Mouse (Mus musculus): ENCODE measurements around the gene Fgfr2. TPM values are rescaled to one million over a fixed set of nuclear protein-coding genes. Genes with fewer than 3 reads are reported as not detected.

The Fgfr2 gene
- polyA plus RNA-seq, 1 experiment from 2014 or later: 93.4 TPM

GRCm38 (mm10) chr7:130278000-130278737, 2845.0 kb downstream of the Fgfr2 start:
- WGBS: 42% methylated on average over 11 of the region's 11 CpGs
- no peaks in the 10 kb centered on the region for H3K27me3 ChIP-seq (ENCODE audit: control insufficient read depth, insufficient read depth, low read length)
- no peaks in the 10 kb centered on the region for H3K9me3 ChIP-seq (replicated peaks; ENCODE audit: control insufficient read depth, low read length)
- H3K4me3 ChIP-seq (replicated peaks; ENCODE audit: low read length): no peak overlapping the region
- ATAC-seq (ENCODE audit: insufficient read depth, low FRiP score): 0 out of 2 replicates have a peak, but pooled peaks have one; percentile 14
- no peak overlapping the region for H3K9ac ChIP-seq (ENCODE audit: low read length)
- no peak overlapping the region for H3K27ac ChIP-seq (ENCODE audit: low read length)
- H3K4me1 ChIP-seq (ENCODE audit: control insufficient read depth, insufficient read depth, low read length): peaks cover 19% of the 10 kb centered on the region
- no peak overlapping the region for H3K4me2 ChIP-seq (ENCODE audit: low read depth, low read length)
- no peaks in the 10 kb centered on the region for H3K36me3 ChIP-seq (ENCODE audit: control insufficient read depth, insufficient read depth, low read length)

GRCm38 (mm10) chr7:130273265-130273664, 2849.9 kb downstream of the Fgfr2 start:
- Histone ChIP-seq H3K27ac (ENCODE audit: low read length) (no peak overlapping the region), H3K27me3 (ENCODE audit: control insufficient read depth, insufficient read depth, low read length) (no peaks in the 10 kb centered on the region), H3K4me1 (ENCODE audit: control insufficient read depth, insufficient read depth, low read length) (peaks cover 5% of the 10 kb centered on the region; the same call in 1 of the 2 replicates), H3K4me2 (ENCODE audit: low read depth, low read length) (no peak overlapping the region), H3K4me3 (replicated peaks; ENCODE audit: low read length) (no peak overlapping the region), H3K9ac (ENCODE audit: low read length) (0 out of 2 replicates have a peak overlapping the region, but pooled peaks have one; percentile 24), H3K9me3 (replicated peaks; ENCODE audit: control insufficient read depth, low read length) (no peaks in the 10 kb centered on the region), H3K36me3 (ENCODE audit: control insufficient read depth, insufficient read depth, low read length) (no peaks in the 10 kb centered on the region)
- WGBS: 13% methylated on average over 16 of the region's 16 CpGs
- ATAC-seq (ENCODE audit: insufficient read depth, low FRiP score): peak; percentile 56; the same call in 1 of the 2 replicates

- no peak overlapping the region for H3K4me3 ChIP-seq (replicated peaks; ENCODE audit: low read length)
- ATAC-seq (ENCODE audit: insufficient read depth, low FRiP score): no peak
Observed at GRCm38 (mm10) chr7:130270807-130271206, 2852.3 kb downstream of the Fgfr2 start.

GRCm38 (mm10) chr7:130269124-130269867, 2853.9 kb downstream of the Fgfr2 start:
- Histone ChIP-seq H3K9ac (ENCODE audit: low read length) (no peak overlapping the region), H3K4me1 (ENCODE audit: control insufficient read depth, insufficient read depth, low read length) (peaks cover 7% of the 10 kb centered on the region; the same call in 1 of the 2 replicates), H3K36me3 (ENCODE audit: control insufficient read depth, insufficient read depth, low read length) (no peaks in the 10 kb centered on the region), H3K4me3 (replicated peaks; ENCODE audit: low read length) (no peak overlapping the region), H3K27me3 (ENCODE audit: control insufficient read depth, insufficient read depth, low read length) (no peaks in the 10 kb centered on the region), H3K27ac (ENCODE audit: low read length) (no peak overlapping the region), H3K4me2 (ENCODE audit: low read depth, low read length) (no peak overlapping the region), H3K9me3 (replicated peaks; ENCODE audit: control insufficient read depth, low read length) (no peaks in the 10 kb centered on the region)
- 62% methylated on average over 16 of the region's 16 CpGs for WGBS
- ATAC-seq (ENCODE audit: insufficient read depth, low FRiP score): no peak

More at GRCm38 (mm10) chr7:130270807-130271206, 2852.3 kb downstream of the Fgfr2 start:
- Histone ChIP-seq H3K36me3 (ENCODE audit: control insufficient read depth, insufficient read depth, low read length) (no peaks in the 10 kb centered on the region), H3K27ac (ENCODE audit: low read length) (no peak overlapping the region), H3K27me3 (ENCODE audit: control insufficient read depth, insufficient read depth, low read length) (no peaks in the 10 kb centered on the region), H3K9ac (ENCODE audit: low read length) (no peak overlapping the region), H3K4me2 (ENCODE audit: low read depth, low read length) (no peak overlapping the region), H3K9me3 (replicated peaks; ENCODE audit: control insufficient read depth, low read length) (no peaks in the 10 kb centered on the region), H3K4me1 (ENCODE audit: control insufficient read depth, insufficient read depth, low read length) (peaks cover 7% of the 10 kb centered on the region; the same call in 1 of the 2 replicates)
- 87% methylated on average over 5 of the region's 5 CpGs for WGBS

GRCm38 (mm10) chr7:130267099-130267498, 2856.1 kb downstream of the Fgfr2 start:
- 39% methylated on average over 5 of the region's 5 CpGs for WGBS
- no peak overlapping the region for H3K4me3 ChIP-seq (replicated peaks; ENCODE audit: low read length)
- ATAC-seq (ENCODE audit: insufficient read depth, low FRiP score): no peak

GRCm38 (mm10) chr7:130266166-130266490, 2857.0 kb downstream of the Fgfr2 start:
- Histone ChIP-seq H3K27ac (ENCODE audit: low read length) (peak overlapping the region; percentile 95), H3K4me1 (ENCODE audit: control insufficient read depth, insufficient read depth, low read length) (peaks cover 19% of the 10 kb centered on the region; the same call in 1 of the 2 replicates), H3K36me3 (ENCODE audit: control insufficient read depth, insufficient read depth, low read length) (0 out of 2 replicates have a peak, but pooled peaks cover 1% of the 10 kb centered on the region), H3K9me3 (replicated peaks; ENCODE audit: control insufficient read depth, low read length) (no peaks in the 10 kb centered on the region), H3K27me3 (ENCODE audit: control insufficient read depth, insufficient read depth, low read length) (no peaks in the 10 kb centered on the region), H3K9ac (ENCODE audit: low read length) (peak overlapping the region; percentile 92), H3K4me2 (ENCODE audit: low read depth, low read length) (peak overlapping the region; percentile 75), H3K4me3 (replicated peaks; ENCODE audit: low read length) (peak overlapping the region; percentile 77)
- WGBS: under 1% methylated on average over 51 of the region's 52 CpGs
- ATAC-seq (ENCODE audit: insufficient read depth, low FRiP score): peak; percentile 91

More at GRCm38 (mm10) chr7:130267099-130267498, 2856.1 kb downstream of the Fgfr2 start:
- H3K4me1 ChIP-seq (ENCODE audit: control insufficient read depth, insufficient read depth, low read length): peaks cover 10% of the 10 kb centered on the region; the same call in 1 of the 2 replicates
- H3K36me3 ChIP-seq (ENCODE audit: control insufficient read depth, insufficient read depth, low read length): no peaks in the 10 kb centered on the region
- H3K4me2 ChIP-seq (ENCODE audit: low read depth, low read length): no peak overlapping the region
- H3K27ac ChIP-seq (ENCODE audit: low read length): peak overlapping the region; percentile 73; the same call in 1 of the 2 replicates
- no peak overlapping the region for H3K9ac ChIP-seq (ENCODE audit: low read length)
- H3K9me3 ChIP-seq (replicated peaks; ENCODE audit: control insufficient read depth, low read length): no peaks in the 10 kb centered on the region
- H3K27me3 ChIP-seq (ENCODE audit: control insufficient read depth, insufficient read depth, low read length): no peaks in the 10 kb centered on the region

GRCm38 (mm10) chr7:130265319-130266165, 2857.6 kb downstream of the Fgfr2 start:
- peak overlapping the region; percentile 77 for H3K4me3 ChIP-seq (replicated peaks; ENCODE audit: low read length)
- 0 out of 2 replicates have a peak, but pooled peaks cover 4% of the 10 kb centered on the region for H3K36me3 ChIP-seq (ENCODE audit: control insufficient read depth, insufficient read depth, low read length)
- under 1% methylated on average over 58 of the region's 58 CpGs for WGBS
- H3K27me3 ChIP-seq (ENCODE audit: control insufficient read depth, insufficient read depth, low read length): no peaks in the 10 kb centered on the region
- peak overlapping the region; percentile 95 for H3K27ac ChIP-seq (ENCODE audit: low read length)
- H3K9ac ChIP-seq (ENCODE audit: low read length): peak overlapping the region; percentile 92
- H3K4me2 ChIP-seq (ENCODE audit: low read depth, low read length): peak overlapping the region; percentile 75
- no peaks in the 10 kb centered on the region for H3K9me3 ChIP-seq (replicated peaks; ENCODE audit: control insufficient read depth, low read length)
- ATAC-seq (ENCODE audit: insufficient read depth, low FRiP score): peak; percentile 45
- peaks cover 25% of the 10 kb centered on the region for H3K4me1 ChIP-seq (ENCODE audit: control insufficient read depth, insufficient read depth, low read length)

GRCm38 (mm10) chr7:130264616-130265318, 2858.4 kb downstream of the Fgfr2 start:
- under 1% methylated on average over 41 of the region's 41 CpGs for WGBS
- peaks cover 28% of the 10 kb centered on the region for H3K4me1 ChIP-seq (ENCODE audit: control insufficient read depth, insufficient read depth, low read length)

More at GRCm38 (mm10) chr7:130264616-130265318, 2858.4 kb downstream of the Fgfr2 start:
- Histone ChIP-seq H3K9ac (ENCODE audit: low read length) (peak overlapping the region; percentile 92), H3K4me3 (replicated peaks; ENCODE audit: low read length) (peak overlapping the region; percentile 77), H3K9me3 (replicated peaks; ENCODE audit: control insufficient read depth, low read length) (no peaks in the 10 kb centered on the region), H3K27ac (ENCODE audit: low read length) (peak overlapping the region; percentile 95), H3K27me3 (ENCODE audit: control insufficient read depth, insufficient read depth, low read length) (no peaks in the 10 kb centered on the region), H3K36me3 (ENCODE audit: control insufficient read depth, insufficient read depth, low read length) (0 out of 2 replicates have a peak, but pooled peaks cover 4% of the 10 kb centered on the region), H3K4me2 (ENCODE audit: low read depth, low read length) (peak overlapping the region; percentile 75)
- ATAC-seq (ENCODE audit: insufficient read depth, low FRiP score): no peak; the same call in 1 of the 2 replicates

All from stomach, embryonic 16.5 days (tissue).